ENCODE assay signal across 9 mouse cellular contexts in genomic region chr3:67374360-67374778, GRCm38 (mm10). TPM values are rescaled to one million over a fixed set of nuclear protein-coding genes. Genes with fewer than 3 reads are reported as not detected.
A peak's percentile ranks its signal among the peaks of the same experiment; 100 is the strongest.
DNase-seq lines count a peak whose midpoint lies in the region; ATAC-seq and TF ChIP-seq lines count a peak whose summit lies in the region.
"Had no signal": no experiment of that assay in that cellular context is flagged by ENCODE, and none has a peak within 500 bp of the region (broad histone marks: within the 10 kb centered on the region; RNA-seq: fewer than 3 reads in every experiment).

No protein-coding gene starts in this region.

- peak overlapping the region; percentile 72 for H3K9ac ChIP-seq in heart, embryonic 12.5 days
- peak overlapping the region; percentile 65 for H3K9ac ChIP-seq in MEL (ENCODE audit: control insufficient read depth, low read depth, low read length, poor library complexity, severe bottlenecking)
- peak overlapping the region; percentile 40 for H3K9ac ChIP-seq in hindbrain, embryonic 11.5 days (ENCODE audit: low read depth, low read length)
- peak overlapping the region; percentile 59 for H3K9ac ChIP-seq in midbrain, embryonic 12.5 days (replicated peaks)

- 35% methylated on average over 7 of the region's 7 CpGs for WGBS in heart, embryonic 12.5 days
- 37% methylated on average over 7 of the region's 7 CpGs for whole genome bisulfite sequencing in hindbrain, embryonic 11.5 days
- 35% methylated on average over 7 of the region's 7 CpGs for WGBS in midbrain, embryonic 12.5 days

- H3K27me3 ChIP-seq in heart, embryonic 12.5 days (replicated peaks), result no peaks in the 10 kb centered on the region
- H3K27me3 ChIP-seq in MEL (ENCODE audit: control insufficient read depth in 1 of 2, insufficient read depth in 2 of 2, low read length in 2 of 2), result peaks cover 0 to 3% of the 10 kb centered on the region in 2 experiments; a peak in 3 of 4 replicates
- H3K27me3 ChIP-seq in hindbrain, embryonic 11.5 days (ENCODE audit: control insufficient read depth, insufficient read depth, low read length), result no peaks in the 10 kb centered on the region; the same call in 1 of the 2 replicates
- peaks cover 20% of the 10 kb centered on the region for H3K27me3 ChIP-seq in midbrain, embryonic 12.5 days

- TF ChIP-seq POLR2A in MEL (IDR thresholded peaks at IDR 0.05; ENCODE audit: control insufficient read depth in 1 of 2, insufficient read depth in 1 of 2, low read depth in 1 of 2, low read length in 2 of 2, poor library complexity in 1 of 2), result 0 out of 4 replicates have a peak, but pooled peaks of 1 of the 2 experiments have one; percentile 0

- H3K36me3 ChIP-seq in heart, embryonic 12.5 days, result no peaks in the 10 kb centered on the region
- H3K36me3 ChIP-seq in MEL (ENCODE audit: control insufficient read depth in 1 of 2, insufficient read depth in 2 of 2, low read length in 2 of 2), result peaks cover 0 to 5% of the 10 kb centered on the region in 2 experiments; a peak in 2 of 4 replicates
- H3K36me3 ChIP-seq in hindbrain, embryonic 11.5 days (ENCODE audit: control insufficient read depth, insufficient read depth, low read length), result no peaks in the 10 kb centered on the region
- H3K36me3 ChIP-seq in midbrain, embryonic 12.5 days, result no peaks in the 10 kb centered on the region
- H3K36me3 ChIP-seq: G1E had no signal

- no peak for TF ChIP-seq RAD21 in MEL (IDR thresholded peaks at IDR 0.05; ENCODE audit: low read depth, low read length)

- no peaks in the 10 kb centered on the region for H3K9me3 ChIP-seq in heart, embryonic 12.5 days (replicated peaks)
- H3K9me3 ChIP-seq in MEL (replicated peaks; ENCODE audit: insufficient read depth, low read length), result no peaks in the 10 kb centered on the region
- H3K9me3 ChIP-seq in hindbrain, embryonic 11.5 days (ENCODE audit: control insufficient read depth, low read length), result no peaks in the 10 kb centered on the region
- no peaks in the 10 kb centered on the region for H3K9me3 ChIP-seq in midbrain, embryonic 12.5 days

- no peaks in the 10 kb centered on the region for H3K79me2 ChIP-seq in MEL (ENCODE audit: control insufficient read depth, insufficient read depth, low read length, poor library complexity)

- no peak for TF ChIP-seq EP300 in MEL (IDR thresholded peaks at IDR 0.05; ENCODE audit: low read depth in 1 of 2, low read length in 2 of 2)

- peaks cover 14% of the 10 kb centered on the region for H3K4me1 ChIP-seq in heart, embryonic 12.5 days (replicated peaks)
- 0 out of 4 replicates have a peak, but pooled peaks cover 0 to 2% of the 10 kb centered on the region in 2 experiments for H3K4me1 ChIP-seq in MEL (ENCODE audit: control insufficient read depth in 1 of 2, insufficient read depth in 2 of 2, low read length in 2 of 2)
- no peaks in the 10 kb centered on the region for H3K4me1 ChIP-seq in hindbrain, embryonic 11.5 days (replicated peaks; ENCODE audit: control insufficient read depth, insufficient read depth, low read length)
- H3K4me1 ChIP-seq in midbrain, embryonic 12.5 days, result peaks cover 4% of the 10 kb centered on the region; the same call in 1 of the 2 replicates

- peak overlapping the region; percentile 78 for H3K4me2 ChIP-seq in heart, embryonic 12.5 days
- H3K4me2 ChIP-seq in hindbrain, embryonic 11.5 days (replicated peaks; ENCODE audit: low read depth, low read length), result peak overlapping the region; percentile 62
- peak overlapping the region; percentile 86 for H3K4me2 ChIP-seq in midbrain, embryonic 12.5 days (replicated peaks)

- H3K27ac ChIP-seq in heart, embryonic 12.5 days (ENCODE audit: poor library complexity, severe bottlenecking), result no peak overlapping the region
- no peak overlapping the region for H3K27ac ChIP-seq in MEL (ENCODE audit: control insufficient read depth, low read depth, low read length)
- no peak overlapping the region for H3K27ac ChIP-seq in hindbrain, embryonic 11.5 days (ENCODE audit: low read depth, low read length)
- H3K27ac ChIP-seq in midbrain, embryonic 12.5 days (replicated peaks), result no peak overlapping the region

- TF ChIP-seq CTCF in MEL (IDR thresholded peaks at IDR 0.05 in 2 of 3, conservative IDR thresholded peaks at IDR 0.05 in 1 of 3; ENCODE audit: control insufficient read depth in 1 of 3, insufficient read depth in 1 of 3, low read depth in 2 of 3, low read length in 3 of 3, poor library complexity in 1 of 3, severe bottlenecking in 1 of 3), result no peak

- H3K4me3 ChIP-seq in heart, embryonic 12.5 days, result peak overlapping the region; percentile 68
- H3K4me3 ChIP-seq in MEL (ENCODE audit: control insufficient read depth in 1 of 2, insufficient read depth in 1 of 2, low read depth in 2 of 2, low read length in 2 of 2), result peak overlapping the region; percentile 61 to 62
- H3K4me3 ChIP-seq in hindbrain, embryonic 11.5 days (ENCODE audit: low read depth, low read length), result peak overlapping the region; percentile 39
- H3K4me3 ChIP-seq in midbrain, embryonic 12.5 days, result peak overlapping the region; percentile 53

- no peak for DNase-seq in heart, postnatal 36 days
- DNase-seq in MEL (ENCODE audit: low read depth, low spot score), result no peak
- DNase-seq in hindbrain, embryonic 11.5 days (ENCODE audit: low spot score), result no peak
- DNase-seq in thymus, adult 18-20 months, result no peak
- DNase-seq in cerebellum, postnatal 4 days (ENCODE audit: low spot score in 2 of 2), result no peak
- DNase-seq in layer of hippocampus, adult 9-11 months, result no peak

- intact Hi-C loops in heart, postnatal 36 days (cut with DNase I), result no loop called here

- ATAC-seq in heart, embryonic 12.5 days (ENCODE audit: insufficient number of reproducible peaks, low FRiP score), result no peak
- peak; percentile 69 for ATAC-seq in hindbrain, embryonic 11.5 days (ENCODE audit: low FRiP score)
- peak; percentile 64 for ATAC-seq in midbrain, embryonic 12.5 days (ENCODE audit: low FRiP score, low read depth)

TF ChIP-seq in MEL, 35 proteins besides CTCF, POLR2A, EP300 and RAD21:
- TF ChIP-seq NELFE (IDR thresholded peaks at IDR 0.05; ENCODE audit: low read depth, low read length) (0 out of 2 replicates have a peak, but pooled peaks have one; percentile 10), MYB (IDR thresholded peaks at IDR 0.05; ENCODE audit: low read depth, low read length) (no peak), TBP (IDR thresholded peaks at IDR 0.05; ENCODE audit: low read depth, low read length) (no peak), TCF12 (IDR thresholded peaks at IDR 0.05; ENCODE audit: low read depth, low read length) (no peak), ZC3H11A (IDR thresholded peaks at IDR 0.05; ENCODE audit: low read depth, low read length) (no peak), MAZ (IDR thresholded peaks at IDR 0.05; ENCODE audit: low read depth, low read length) (0 out of 2 replicates have a peak, but pooled peaks have one; percentile 36), MEF2A (IDR thresholded peaks at IDR 0.05; ENCODE audit: extremely low read depth, insufficient replicate concordance, low read depth, low read length, poor library complexity, severe bottlenecking) (no peak)
TF ChIP-seq in MEL: peak in this region for 2.

RNA-seq across cellular contexts. Expression of gene Mlf1, which starts 0.5 kb away (rescaled TPM):
- polyA plus RNA-seq in heart, embryonic 12.5 days (2016; fragmentation: Nextera tagmentation; extraction: Ambion mirVana), result 114 and 116 TPM in 2 replicates
- 100 to 1,000 TPM; 289 to 311 TPM for total RNA-seq in heart, postnatal 36 days (2021)
- 7.8 and 8.1 TPM in 2 replicates for total RNA-seq in MEL (2012; rRNA removed)
- 1 to 10 TPM in 1 of 2 experiments, not detected in 1; 6.9 TPM for polyA plus RNA-seq in MEL (2012; ENCODE audit: insufficient read depth in 1 of 2, insufficient read length in 2 of 2, low read depth in 1 of 2, low replicate concordance in 2 of 2, missing spikeins in 1 of 2)
- 44.3 and 44.8 TPM in 2 replicates for polyA plus RNA-seq in hindbrain, embryonic 11.5 days (2014; fragmentation: Nextera tagmentation; extraction: Ambion mirVana)
- polyA plus RNA-seq in midbrain, embryonic 12.5 days (2016; fragmentation: Nextera tagmentation; extraction: Ambion mirVana), result 27.4 and 29.0 TPM in 2 replicates
- total RNA-seq: G1E had no signal
- polyA plus RNA-seq: G1E had no signal

RNA-seq across cellular contexts. Expression of gene Gm17402, which starts 0.6 kb away (rescaled TPM):
- polyA plus RNA-seq in heart, embryonic 12.5 days (2016; fragmentation: Nextera tagmentation; extraction: Ambion mirVana), result not detected in 2 replicates
- not detected for total RNA-seq in heart, postnatal 36 days (2021)
- not detected in 2 replicates for total RNA-seq in MEL (2012; rRNA removed)
- not detected for polyA plus RNA-seq in MEL (2012; ENCODE audit: insufficient read depth in 1 of 2, insufficient read length in 2 of 2, low read depth in 1 of 2, low replicate concordance in 2 of 2, missing spikeins in 1 of 2)
- polyA plus RNA-seq in hindbrain, embryonic 11.5 days (2014; fragmentation: Nextera tagmentation; extraction: Ambion mirVana), result not detected in 2 replicates
- polyA plus RNA-seq in midbrain, embryonic 12.5 days (2016; fragmentation: Nextera tagmentation; extraction: Ambion mirVana), result not detected in 2 replicates
- total RNA-seq: G1E had no signal
- polyA plus RNA-seq: G1E had no signal

RNA-seq across cellular contexts. Expression of gene Gfm1, which starts 55.5 kb away (rescaled TPM):
- polyA plus RNA-seq in heart, embryonic 12.5 days (2016; fragmentation: Nextera tagmentation; extraction: Ambion mirVana), result 116 and 123 TPM in 2 replicates
- 100 to 1,000 TPM; 219 to 255 TPM for total RNA-seq in heart, postnatal 36 days (2021)
- total RNA-seq in MEL (2012; rRNA removed), result 95.0 and 97.6 TPM in 2 replicates
- polyA plus RNA-seq in MEL (2012; ENCODE audit: insufficient read depth in 1 of 2, insufficient read length in 2 of 2, low read depth in 1 of 2, low replicate concordance in 2 of 2, missing spikeins in 1 of 2), result 100 to 1,000 TPM in 1 of 2 experiments, not detected in 1; 146 TPM
- 46.3 and 51.8 TPM in 2 replicates for polyA plus RNA-seq in hindbrain, embryonic 11.5 days (2014; fragmentation: Nextera tagmentation; extraction: Ambion mirVana)
- polyA plus RNA-seq in midbrain, embryonic 12.5 days (2016; fragmentation: Nextera tagmentation; extraction: Ambion mirVana), result 42.4 and 44.0 TPM in 2 replicates
